ENCODE assay signal across 24 mouse cellular contexts in genomic region chr12:41621341-41621740, GRCm38 (mm10).
DNase-seq lines count a peak whose midpoint lies in the region; ATAC-seq and TF ChIP-seq lines count a peak whose summit lies in the region.
"Had no signal": no experiment of that assay in that cellular context is flagged by ENCODE, and none has a peak within 500 bp of the region (broad histone marks: within the 10 kb centered on the region; RNA-seq: fewer than 3 reads in every experiment).

No protein-coding gene starts in this region.

- no peaks in the 10 kb centered on the region for H3K27me3 ChIP-seq in midbrain, postnatal 0 days (ENCODE audit: insufficient read depth, low read length)
- no peaks in the 10 kb centered on the region for H3K27me3 ChIP-seq in hindbrain, postnatal 0 days (ENCODE audit: insufficient read depth, low read length)
- H3K27me3 ChIP-seq: heart, embryonic 12.5 days; intestine, embryonic 15.5 days; midbrain, embryonic 13.5 days; neural tube, embryonic 13.5 days had no signal

- H3K9ac ChIP-seq in midbrain, postnatal 0 days (replicated peaks; ENCODE audit: low read length, poor library complexity, severe bottlenecking) = no peak overlapping the region
- no peak overlapping the region for H3K9ac ChIP-seq in hindbrain, postnatal 0 days (replicated peaks; ENCODE audit: low read length)
- H3K9ac ChIP-seq: heart, embryonic 12.5 days; hindbrain, embryonic 14.5 days; intestine, embryonic 15.5 days; midbrain, embryonic 13.5 days; neural tube, embryonic 13.5 days had no signal

- no peaks in the 10 kb centered on the region for H3K36me3 ChIP-seq in midbrain, postnatal 0 days (ENCODE audit: insufficient read depth, low read length)
- H3K36me3 ChIP-seq in hindbrain, postnatal 0 days (ENCODE audit: insufficient read depth, low read length) = no peaks in the 10 kb centered on the region
- H3K36me3 ChIP-seq: heart, embryonic 12.5 days; intestine, embryonic 15.5 days; limb, embryonic 10.5 days; midbrain, embryonic 13.5 days; neural tube, embryonic 13.5 days had no signal

- TF ChIP-seq CTCF in midbrain, postnatal 0 days (IDR thresholded peaks at IDR 0.05) = no peak
- no peak for TF ChIP-seq CTCF in hindbrain, postnatal 0 days (IDR thresholded peaks at IDR 0.05; ENCODE audit: low read depth)

- H3K27ac ChIP-seq in midbrain, postnatal 0 days (ENCODE audit: low read depth, low read length) = no peak overlapping the region
- H3K27ac ChIP-seq in hindbrain, postnatal 0 days = no peak overlapping the region
- H3K27ac ChIP-seq: hindbrain, embryonic 14.5 days; intestine, embryonic 15.5 days; limb, embryonic 10.5 days; midbrain, embryonic 13.5 days; neural tube, embryonic 13.5 days had no signal

- peak; percentile 31 to 61 for DNase-seq in left cerebral cortex, adult 18-20 months (ENCODE audit: low spot score in 2 of 2)
- DNase-seq in left cerebral cortex, postnatal 4 days = no peak
- DNase-seq in layer of hippocampus, adult 8-10 months (ENCODE audit: low spot score in 2 of 2) = peak; percentile 6 to 21
- DNase-seq in left cerebral cortex, postnatal 36 days (ENCODE audit: low spot score in 2 of 2) = peak; percentile 33 to 37
- no peak for DNase-seq in midbrain, postnatal 0 days (ENCODE audit: low spot score)
- DNase-seq in spleen, postnatal 10 days (ENCODE audit: low spot score in 2 of 2) = no peak
- no peak for DNase-seq in hindbrain, postnatal 0 days (ENCODE audit: low spot score)
- DNase-seq: adrenal gland, postnatal 36 days; cerebellum, adult 18-20 months; cerebellum, postnatal 25 days; embryo, embryonic 11 days; gastrocnemius, postnatal 25 days; heart, postnatal 14 days; kidney, adult 9 months; kidney, postnatal 25 days; lung, adult 18-20 months; lung, postnatal 14 days; thymus, postnatal 4 days had no signal

- H3K4me1 ChIP-seq in midbrain, postnatal 0 days (ENCODE audit: insufficient read depth, low read length) = no peaks in the 10 kb centered on the region
- no peaks in the 10 kb centered on the region for H3K4me1 ChIP-seq in hindbrain, postnatal 0 days (ENCODE audit: insufficient read depth, low read length)
- H3K4me1 ChIP-seq: heart, embryonic 12.5 days; intestine, embryonic 15.5 days; limb, embryonic 10.5 days; midbrain, embryonic 13.5 days; neural tube, embryonic 13.5 days had no signal

- H3K4me2 ChIP-seq in midbrain, postnatal 0 days (ENCODE audit: low read depth, low read length, poor library complexity, severe bottlenecking) = no peak overlapping the region
- no peak overlapping the region for H3K4me2 ChIP-seq in hindbrain, postnatal 0 days (ENCODE audit: low read depth, low read length)
- H3K4me2 ChIP-seq: heart, embryonic 12.5 days; hindbrain, embryonic 14.5 days; intestine, embryonic 15.5 days; midbrain, embryonic 13.5 days; neural tube, embryonic 13.5 days had no signal

- no peak for ATAC-seq in midbrain, postnatal 0 days (ENCODE audit: low FRiP score)
- no peak for ATAC-seq in hindbrain, postnatal 0 days
- ATAC-seq: intestine, embryonic 15.5 days; midbrain, embryonic 13.5 days had no signal

- no peaks in the 10 kb centered on the region for H3K9me3 ChIP-seq in midbrain, postnatal 0 days (ENCODE audit: low read length)
- no peaks in the 10 kb centered on the region for H3K9me3 ChIP-seq in hindbrain, postnatal 0 days (ENCODE audit: low read length)
- H3K9me3 ChIP-seq: heart, embryonic 12.5 days; intestine, embryonic 15.5 days; limb, embryonic 10.5 days; midbrain, embryonic 13.5 days; neural tube, embryonic 13.5 days had no signal

- intact Hi-C loops in left cerebral cortex, postnatal 4 days (cut with DNase I) = no loop called here
- intact Hi-C loops in left cerebral cortex, postnatal 36 days (cut with DNase I) = no loop called here

- no peak overlapping the region for H3K4me3 ChIP-seq in midbrain, postnatal 0 days (ENCODE audit: low read depth, low read length)
- no peak overlapping the region for H3K4me3 ChIP-seq in hindbrain, postnatal 0 days (ENCODE audit: low read length)
- H3K4me3 ChIP-seq: heart, embryonic 12.5 days; intestine, embryonic 15.5 days; limb, embryonic 10.5 days; midbrain, embryonic 13.5 days; neural tube, embryonic 13.5 days had no signal

- 81% methylated on average over 6 of the region's 6 CpGs for WGBS in midbrain, postnatal 0 days
- 79% methylated on average over 6 of the region's 6 CpGs for WGBS in hindbrain, postnatal 0 days

Comparison
In these comparisons a context has a peak if more than half of its experiments do, and no peak if none do; other contexts are left out.
1. DNase-seq: peak in left cerebral cortex, adult 18-20 months (2 of 2), layer of hippocampus, adult 8-10 months (2 of 2) and left cerebral cortex, postnatal 36 days (2 of 2); none in left cerebral cortex, postnatal 4 days (single experiment), midbrain, postnatal 0 days (single experiment), spleen, postnatal 10 days (0 of 2) and hindbrain, postnatal 0 days (single experiment).